Mouse (Mus musculus) hindbrain, embryonic 15.5 days (tissue): Measurements from ENCODE around the gene P2rx3. TPM values are rescaled to one million over a fixed set of nuclear protein-coding genes. Genes with fewer than 3 reads are reported as not detected.

Source experiments
- ATAC-seq: fragments of 200-750 bp; cut with Nextera tagmentation; 2 replicates; pipeline ENCODE4 v1.8.0; 2017; ENCODE audit warnings: low read depth, moderate number of reproducible peaks, moderate TSS enrichment; ENCODE audit not compliant: low FRiP score
- H3K27ac ChIP-seq: fragments of 300-500 bp; sonication (generic); replicated peaks from 2 replicates; pipeline ENCODE4 v1.5.1; 2015; ENCODE audit warnings: mild to moderate bottlenecking, inconsistent platforms
- H3K27me3 ChIP-seq: fragments of 300-500 bp; sonication (generic); 2 replicates; pipeline ENCODE4 v1.6.1; 2015; ENCODE audit warnings: control low read depth, inconsistent platforms
- H3K36me3 ChIP-seq: fragments of 300-500 bp; sonication (generic); 2 replicates; pipeline ENCODE4 v1.6.1; 2015; ENCODE audit warnings: control low read depth, inconsistent platforms
- H3K4me1 ChIP-seq: fragments of 300-500 bp; sonication (generic); replicated peaks from 2 replicates; pipeline ENCODE4 v1.6.1; 2015; ENCODE audit warnings: control low read depth, inconsistent platforms
- H3K4me2 ChIP-seq: fragments of 300-500 bp; sonication (generic); 2 replicates; pipeline ENCODE4 v1.6.1; 2015; ENCODE audit warnings: moderate library complexity, mild to moderate bottlenecking, inconsistent platforms
- H3K4me3 ChIP-seq: fragments of 300-500 bp; sonication (generic); 2 replicates; pipeline ENCODE4 v1.5.1; 2015; ENCODE audit warnings: mild to moderate bottlenecking, inconsistent platforms
- H3K9ac ChIP-seq: fragments of 300-500 bp; sonication (generic); 2 replicates; pipeline ENCODE4 v1.6.1; 2015; ENCODE audit warnings: inconsistent platforms
- H3K9me3 ChIP-seq: fragments of 300-500 bp; sonication (generic); 2 replicates; pipeline ENCODE4 v1.6.1; 2016; ENCODE audit warnings: control low read depth, inconsistent platforms
- WGBS: fragments of 180-500 bp; shearing (Covaris S2); methylation state at CpG from one replicate; pipeline ENCODE4 v1.1.7; 2015; 5-methylcytosine and 5-hydroxymethylcytosine counted together
- polyA plus RNA-seq: library from polyadenylated mRNA; unstranded; fragments of >200 nt; fragmentation: Nextera tagmentation; extraction: Ambion mirVana; gene quantifications from 2 replicates; pipeline ENCODE4 v1.2.1, GENCODE M21; 2015

Gene P2rx3
- polyA plus RNA-seq, 1 experiment from 2014 or later: 7.3 TPM

DNA sequence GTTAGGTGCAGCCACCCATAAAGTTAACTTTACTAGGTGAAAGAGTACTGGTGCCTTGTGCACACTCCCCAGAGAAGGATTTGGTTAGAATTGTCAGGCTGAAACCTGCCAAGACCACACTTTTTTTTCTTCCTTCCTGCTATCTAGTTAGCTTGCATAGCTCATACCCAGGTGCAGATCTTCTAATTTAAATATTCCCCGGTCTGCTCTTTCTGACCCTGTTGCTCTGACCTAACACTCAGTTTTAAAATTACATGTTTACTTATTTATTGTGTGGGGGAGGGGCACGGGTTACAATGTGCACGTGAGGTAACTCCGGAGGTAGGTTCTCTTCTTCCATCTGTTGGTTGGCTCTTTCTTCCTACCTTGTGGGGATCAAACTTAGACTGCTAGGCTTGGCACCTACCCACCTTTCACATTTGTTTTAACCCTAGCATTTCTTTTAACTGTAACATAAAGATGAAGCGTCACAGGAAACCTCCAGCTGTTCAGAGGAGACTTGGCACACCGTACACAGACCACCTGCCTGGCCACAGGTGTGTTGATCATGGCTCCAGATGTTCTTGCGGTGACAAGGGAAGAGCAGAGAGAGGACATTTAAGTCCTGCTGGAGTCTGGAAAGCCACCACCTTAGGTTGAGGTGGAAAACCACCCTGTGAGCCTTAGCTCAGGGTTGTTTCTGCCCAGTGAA, 73.0 kb downstream of the P2rx3 start:
- no peaks in the 10 kb centered on the region for H3K27me3 ChIP-seq
- no peaks in the 10 kb centered on the region for H3K9me3 ChIP-seq
- no peak for ATAC-seq
- no peaks in the 10 kb centered on the region for H3K36me3 ChIP-seq
- H3K4me3 ChIP-seq: no peak overlapping the region
- H3K4me1 ChIP-seq: no peaks in the 10 kb centered on the region
- no peak overlapping the region for H3K4me2 ChIP-seq
- no peak overlapping the region for H3K9ac ChIP-seq
- no peak overlapping the region for H3K27ac ChIP-seq
- WGBS: 91% methylated on average over 7 of the region's 7 CpGs

DNA sequence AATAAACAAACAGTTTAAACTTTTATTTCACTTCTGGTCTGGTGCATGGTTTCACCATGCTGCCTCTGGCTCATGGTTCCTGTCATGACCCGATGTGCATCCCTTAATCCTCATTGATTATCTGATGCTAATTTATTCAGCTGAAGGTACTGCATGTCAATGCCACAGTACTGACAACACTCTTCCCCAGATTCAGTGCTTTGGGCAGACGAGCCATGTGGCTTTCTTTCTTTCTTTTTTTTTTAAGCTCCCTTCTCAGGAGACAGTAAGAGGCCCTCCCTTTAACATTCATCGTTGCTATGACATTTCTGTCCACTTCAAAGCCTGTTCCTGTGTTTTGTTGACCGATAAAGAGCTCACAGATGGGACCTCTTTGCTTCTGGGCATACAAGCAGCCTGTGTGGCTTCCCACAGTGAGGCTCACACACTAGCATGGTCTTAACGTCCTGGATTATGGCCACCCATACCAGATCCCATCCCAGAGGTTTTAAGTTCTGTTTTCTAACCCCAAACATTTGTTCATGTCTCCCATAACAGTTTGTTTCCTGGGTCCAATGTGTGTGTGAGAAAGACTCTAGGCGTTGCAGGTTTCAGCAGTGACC, 74.3 kb downstream of the P2rx3 start:
- H3K27ac ChIP-seq: no peak overlapping the region
- ATAC-seq: no peak
- H3K4me2 ChIP-seq: no peak overlapping the region
- H3K9ac ChIP-seq: no peak overlapping the region
- no peaks in the 10 kb centered on the region for H3K36me3 ChIP-seq
- no peaks in the 10 kb centered on the region for H3K9me3 ChIP-seq
- no peaks in the 10 kb centered on the region for H3K4me1 ChIP-seq
- H3K4me3 ChIP-seq: no peak overlapping the region
- 32% methylated on average over 6 of the region's 6 CpGs for WGBS
- no peaks in the 10 kb centered on the region for H3K27me3 ChIP-seq

DNA sequence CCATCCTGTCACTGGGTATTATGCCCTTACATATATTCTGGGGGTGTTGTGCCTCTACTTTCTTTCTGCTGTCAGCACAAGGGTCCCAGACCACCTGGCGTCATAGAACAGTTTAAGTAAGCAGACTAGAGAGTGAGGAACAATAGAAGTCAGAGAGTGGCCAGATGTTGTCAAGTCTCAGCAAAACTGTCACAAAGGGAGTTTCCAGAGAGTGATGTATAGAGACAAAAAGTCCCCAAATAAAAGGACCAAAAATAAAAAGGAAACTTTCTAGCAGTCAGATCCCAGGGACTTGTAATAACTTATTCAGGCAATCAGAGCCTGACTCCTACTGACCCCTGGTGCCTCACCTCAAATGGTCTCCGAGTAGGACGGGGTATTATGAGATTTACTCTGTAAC, 75.4 kb downstream of the P2rx3 start:
- WGBS: 62% methylated on average over 3 of the region's 3 CpGs
- Histone ChIP-seq H3K4me1 (no peaks in the 10 kb centered on the region), H3K9me3 (no peaks in the 10 kb centered on the region), H3K27me3 (no peaks in the 10 kb centered on the region), H3K4me3 (no peak overlapping the region), H3K4me2 (no peak overlapping the region), H3K36me3 (no peaks in the 10 kb centered on the region), H3K27ac (no peak overlapping the region), H3K9ac (no peak overlapping the region)
- no peak for ATAC-seq

DNA sequence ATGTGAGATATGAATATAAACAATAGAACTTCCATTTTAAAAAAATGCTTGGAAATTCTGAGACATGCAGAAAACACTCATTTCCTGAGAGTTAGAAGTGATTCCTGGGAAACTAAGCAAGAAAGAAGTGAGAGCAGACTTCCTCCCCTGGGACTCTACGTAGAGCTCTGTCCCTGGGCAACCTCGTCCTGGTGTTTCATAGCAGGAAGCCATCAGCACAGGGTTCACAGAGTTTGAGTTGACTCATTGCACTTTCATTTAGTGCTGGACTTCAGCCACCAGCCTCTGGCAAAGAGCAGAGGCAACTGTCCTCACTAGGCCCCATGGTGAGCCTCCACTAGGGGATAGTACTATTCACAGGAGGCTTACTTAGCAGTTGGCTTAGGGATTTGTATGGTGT, 76.0 kb downstream of the P2rx3 start:
- 86% methylated on average over 2 of the region's 2 CpGs for WGBS
- no peak for ATAC-seq
- H3K4me3 ChIP-seq: no peak overlapping the region

DNA sequence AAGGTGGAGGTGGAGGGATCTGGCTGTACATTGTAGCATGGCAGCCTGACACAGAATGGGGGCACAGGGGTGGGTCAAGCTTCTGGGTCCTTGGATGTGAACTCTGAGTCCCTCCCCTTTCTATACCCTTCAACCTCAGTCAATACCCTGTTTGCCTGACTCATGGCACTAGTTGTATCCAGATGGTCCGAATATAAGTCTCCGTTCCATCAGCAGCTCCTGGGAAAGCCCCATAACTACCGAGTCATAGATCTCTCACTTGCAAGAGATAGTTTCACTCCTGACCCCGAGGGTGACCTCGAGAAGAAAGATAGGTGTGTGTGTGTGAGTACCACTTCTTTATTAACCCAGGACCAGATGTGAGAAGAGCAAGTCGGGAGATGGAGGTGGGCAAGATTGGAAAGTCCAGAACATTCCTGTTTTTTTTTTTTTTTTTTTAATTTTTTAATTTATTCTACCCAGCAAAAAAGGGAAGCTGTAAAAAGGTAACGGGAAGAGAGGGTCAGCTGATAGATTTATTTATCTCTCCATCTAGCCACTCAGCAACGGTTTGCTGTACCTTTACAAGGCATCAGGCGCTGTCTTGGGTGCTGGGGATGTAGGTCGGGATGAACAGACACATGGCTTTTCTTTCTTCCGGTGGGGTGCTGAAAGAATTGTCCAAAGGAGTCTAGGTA, 78.5 kb downstream of the P2rx3 start:
- Histone ChIP-seq H3K4me1 (no peaks in the 10 kb centered on the region), H3K27ac (no peak overlapping the region), H3K27me3 (no peaks in the 10 kb centered on the region), H3K4me2 (no peak overlapping the region), H3K36me3 (no peaks in the 10 kb centered on the region), H3K9ac (no peak overlapping the region), H3K4me3 (no peak overlapping the region), H3K9me3 (no peaks in the 10 kb centered on the region)
- 93% methylated on average over 11 of the region's 11 CpGs for WGBS
- no peak for ATAC-seq

More for the DNA sequence above, 76.0 kb downstream of the P2rx3 start:
- Histone ChIP-seq H3K4me2 (no peak overlapping the region), H3K27me3 (no peaks in the 10 kb centered on the region), H3K27ac (no peak overlapping the region), H3K9ac (no peak overlapping the region), H3K36me3 (no peaks in the 10 kb centered on the region), H3K9me3 (no peaks in the 10 kb centered on the region), H3K4me1 (no peaks in the 10 kb centered on the region)

DNA sequence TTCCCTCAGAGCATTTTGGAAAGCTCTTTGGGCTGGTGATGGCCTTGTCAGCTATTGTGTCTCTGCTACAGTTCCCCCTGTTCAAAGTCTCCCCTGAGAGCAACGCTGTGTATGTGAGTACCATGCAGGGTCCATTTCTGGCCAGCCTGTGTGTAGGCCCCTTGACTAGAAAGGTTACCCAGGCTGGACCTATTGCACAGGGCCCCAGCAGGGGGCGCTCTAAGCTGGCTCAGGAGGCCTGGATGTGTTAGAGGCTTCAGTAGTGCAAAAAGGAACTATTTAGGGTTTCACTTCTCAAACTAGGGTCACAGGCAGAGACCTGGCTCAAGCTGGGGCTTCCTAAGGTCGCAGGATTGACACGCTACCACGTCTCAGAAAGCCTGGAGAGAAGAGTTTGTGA, 81.0 kb downstream of the P2rx3 start:
- Histone ChIP-seq H3K4me3 (no peak overlapping the region), H3K36me3 (no peaks in the 10 kb centered on the region), H3K9ac (no peak overlapping the region), H3K27ac (no peak overlapping the region), H3K4me2 (no peak overlapping the region), H3K4me1 (no peaks in the 10 kb centered on the region), H3K27me3 (no peaks in the 10 kb centered on the region), H3K9me3 (no peaks in the 10 kb centered on the region)
- no peak for ATAC-seq
- WGBS: 63% methylated on average over 5 of the region's 5 CpGs

DNA sequence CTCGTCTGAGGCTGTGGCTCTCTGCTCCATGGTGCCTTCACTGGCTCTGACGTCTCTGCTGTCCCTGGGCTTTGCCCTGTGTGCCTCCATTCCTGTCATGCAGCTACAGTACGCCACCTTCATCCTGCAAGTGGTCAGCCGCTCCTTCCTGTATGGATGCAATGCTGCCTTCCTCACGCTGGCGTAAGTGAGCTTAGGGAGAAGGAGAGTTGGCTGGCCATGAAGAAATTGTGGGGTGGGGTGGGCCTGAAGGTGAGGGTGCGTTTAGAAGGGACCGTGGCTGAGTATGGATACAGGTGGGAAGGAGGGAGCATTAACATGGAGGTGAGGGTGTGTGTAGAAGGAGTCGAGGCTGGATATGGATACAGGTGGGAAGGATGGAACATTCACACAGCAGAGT, 81.8 kb downstream of the P2rx3 start:
- no peaks in the 10 kb centered on the region for H3K36me3 ChIP-seq
- no peaks in the 10 kb centered on the region for H3K27me3 ChIP-seq
- no peak overlapping the region for H3K9ac ChIP-seq
- no peak for ATAC-seq
- H3K27ac ChIP-seq: no peak overlapping the region
- 93% methylated on average over 9 of the region's 9 CpGs for WGBS
- H3K4me2 ChIP-seq: no peak overlapping the region
- no peaks in the 10 kb centered on the region for H3K4me1 ChIP-seq
- H3K9me3 ChIP-seq: no peaks in the 10 kb centered on the region
- no peak overlapping the region for H3K4me3 ChIP-seq

DNA sequence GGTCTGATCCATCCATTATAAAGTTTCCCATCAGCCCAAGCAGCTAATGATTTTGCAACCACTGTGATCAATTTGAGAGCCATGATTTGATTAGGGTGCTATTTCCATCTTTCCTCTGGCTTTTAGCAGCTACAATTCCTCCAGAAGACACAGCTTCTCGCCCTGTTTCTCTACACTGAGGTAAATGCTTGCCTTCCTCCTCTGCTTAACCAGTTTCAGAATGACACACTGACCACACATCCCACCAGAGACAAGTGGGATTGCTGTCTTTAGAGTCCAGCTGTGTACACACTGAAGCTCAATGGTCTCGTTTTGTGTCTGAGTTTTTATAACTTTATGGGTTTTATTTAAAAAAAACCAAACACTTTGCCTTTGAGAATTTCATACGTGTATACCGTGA, 84.6 kb downstream of the P2rx3 start:
- no peak for ATAC-seq
- no peak overlapping the region for H3K27ac ChIP-seq
- no peaks in the 10 kb centered on the region for H3K27me3 ChIP-seq
- H3K4me3 ChIP-seq: no peak overlapping the region
- no peaks in the 10 kb centered on the region for H3K9me3 ChIP-seq
- no peaks in the 10 kb centered on the region for H3K4me1 ChIP-seq
- 86% methylated on average over 4 of the region's 4 CpGs for WGBS
- no peak overlapping the region for H3K4me2 ChIP-seq
- H3K9ac ChIP-seq: no peak overlapping the region
- H3K36me3 ChIP-seq: no peaks in the 10 kb centered on the region

DNA sequence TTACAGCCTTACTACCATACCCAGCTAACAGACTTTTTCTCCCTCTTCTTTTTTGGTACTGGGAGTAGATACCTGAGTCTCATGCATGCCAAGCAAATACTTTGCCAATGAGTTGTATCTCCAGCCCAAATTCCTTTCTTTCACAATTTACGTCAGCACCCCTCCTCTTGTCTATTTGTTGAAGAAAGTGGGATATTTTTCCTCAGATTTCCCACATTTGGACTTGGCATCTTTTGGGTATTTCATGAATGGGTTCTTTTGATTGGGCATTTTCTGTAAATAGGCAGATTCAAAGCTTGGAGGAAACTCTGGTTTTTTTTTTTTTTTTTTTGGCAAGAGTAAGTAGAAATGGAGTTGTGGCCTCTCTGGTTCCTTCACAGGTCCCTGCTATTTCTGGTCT, 85.0 kb downstream of the P2rx3 start:
- 88% methylated on average over 1 of the region's 1 CpGs for WGBS
- ATAC-seq: no peak

DNA sequence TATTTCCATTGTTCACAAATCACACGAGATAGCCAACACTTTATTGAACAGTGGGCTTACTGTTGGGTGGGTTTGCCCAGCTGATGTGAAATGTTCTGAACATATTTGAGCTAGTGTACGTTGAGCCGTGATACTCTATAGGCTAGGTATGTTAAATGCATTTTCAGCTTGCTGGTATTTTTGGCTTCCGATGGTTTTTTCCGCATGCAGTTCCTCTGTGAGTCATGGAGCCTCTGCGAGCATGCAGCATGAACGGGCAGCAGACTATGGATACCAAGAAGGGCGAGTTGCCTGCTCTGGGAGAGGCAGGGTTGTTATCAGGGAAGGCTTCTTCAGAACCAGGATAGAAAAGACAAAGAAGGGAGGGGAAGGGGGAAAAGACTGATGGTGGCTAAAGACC, 86.2 kb downstream of the P2rx3 start:
- H3K27ac ChIP-seq: no peak overlapping the region
- ATAC-seq: no peak
- no peak overlapping the region for H3K4me3 ChIP-seq
- no peaks in the 10 kb centered on the region for H3K27me3 ChIP-seq
- H3K9me3 ChIP-seq: no peaks in the 10 kb centered on the region
- WGBS: 91% methylated on average over 8 of the region's 8 CpGs
- H3K36me3 ChIP-seq: no peaks in the 10 kb centered on the region
- no peaks in the 10 kb centered on the region for H3K4me1 ChIP-seq
- no peak overlapping the region for H3K9ac ChIP-seq
- H3K4me2 ChIP-seq: no peak overlapping the region

More for the DNA sequence above, 85.0 kb downstream of the P2rx3 start:
- no peaks in the 10 kb centered on the region for H3K27me3 ChIP-seq
- no peaks in the 10 kb centered on the region for H3K36me3 ChIP-seq
- no peak overlapping the region for H3K4me2 ChIP-seq
- no peak overlapping the region for H3K4me3 ChIP-seq
- H3K9ac ChIP-seq: no peak overlapping the region
- H3K27ac ChIP-seq: no peak overlapping the region
- H3K4me1 ChIP-seq: no peaks in the 10 kb centered on the region
- H3K9me3 ChIP-seq: no peaks in the 10 kb centered on the region

DNA sequence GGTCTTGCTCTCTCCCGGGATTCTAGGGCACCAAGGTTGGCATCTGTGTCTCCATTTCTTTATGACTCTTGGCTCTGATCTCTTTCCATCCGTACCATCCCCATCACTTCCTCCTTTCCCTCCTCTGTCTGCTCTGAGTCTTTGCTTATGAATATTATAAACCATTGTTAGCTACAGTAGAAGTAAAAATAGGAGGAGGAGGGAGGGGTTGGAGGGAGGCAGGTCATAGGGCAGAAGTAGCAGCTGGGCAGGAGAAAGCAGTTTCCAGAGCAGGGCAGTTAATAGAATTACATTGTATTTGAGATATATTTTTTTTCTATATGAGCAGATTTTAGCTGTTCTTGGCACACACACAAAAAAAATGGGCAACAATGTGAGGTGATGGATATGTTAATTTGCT, 88.5 kb downstream of the P2rx3 start:
- WGBS: 79% methylated on average over 2 of the region's 2 CpGs
- H3K4me1 ChIP-seq: no peaks in the 10 kb centered on the region
- H3K27me3 ChIP-seq: no peaks in the 10 kb centered on the region
- H3K9ac ChIP-seq: no peak overlapping the region
- no peaks in the 10 kb centered on the region for H3K9me3 ChIP-seq
- no peak overlapping the region for H3K27ac ChIP-seq
- ATAC-seq: no peak
- H3K4me2 ChIP-seq: no peak overlapping the region
- no peaks in the 10 kb centered on the region for H3K36me3 ChIP-seq
- H3K4me3 ChIP-seq: no peak overlapping the region
